Mouse (Mus musculus): ENCODE measurements at regions not wholly inside any gene's neighbourhood (a gene's known extent, or its start where the extent isn't known, plus 50 kb on each side); places are given as distances from the start of the nearest gene placed in this dataset.
A peak's percentile ranks its signal among the peaks of the same experiment; 100 is the strongest.
"Not testable (repeated sequence)": the region's sequence is repeated elsewhere in the genome, so short reads cannot be mapped to it uniquely, and the experiment has no call there.

GRCm38 (mm10) chr5:97299631-97300030, 92.5 kb downstream of the Naa11 start:
- WGBS: 22% methylated on average over 5 of the region's 5 CpGs
- Histone ChIP-seq H3K27ac (replicated peaks; ENCODE audit: low read depth, low read length) (no peak overlapping the region), H3K9ac (replicated peaks; ENCODE audit: low read length) (no peak overlapping the region), H3K36me3 (ENCODE audit: control insufficient read depth, insufficient read depth, low read length) (no peaks in the 10 kb centered on the region), H3K9me3 (ENCODE audit: control insufficient read depth, low read length) (no peaks in the 10 kb centered on the region), H3K4me3 (replicated peaks; ENCODE audit: low read depth, low read length) (no peak overlapping the region), H3K27me3 (ENCODE audit: control insufficient read depth, insufficient read depth, low read length) (no peaks in the 10 kb centered on the region), H3K4me1 (ENCODE audit: control insufficient read depth, insufficient read depth, low read length) (no peaks in the 10 kb centered on the region), H3K4me2 (ENCODE audit: low read length) (no peak overlapping the region)
- DNase-seq (no peak), ATAC-seq (ENCODE audit: low FRiP score, low TSS enrichment) (no peak)

DNA sequence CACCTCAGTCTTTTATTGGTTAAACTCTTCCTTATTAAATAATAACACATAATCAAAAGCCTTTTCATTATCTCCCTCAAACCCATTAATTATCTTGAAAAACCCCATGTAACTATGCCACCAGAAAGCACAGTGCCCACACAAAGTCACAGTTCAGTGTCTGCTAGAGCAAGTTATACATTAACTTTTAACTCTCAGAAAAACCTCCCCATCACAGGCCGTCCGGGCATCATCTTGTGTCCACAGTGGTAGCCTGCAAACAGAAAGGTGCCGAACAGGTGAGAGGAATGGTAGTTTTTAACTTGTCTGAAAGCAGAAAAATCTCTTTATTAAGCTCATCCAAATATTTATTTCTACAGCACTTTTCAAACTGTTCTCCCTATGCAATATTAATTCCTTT, 96.0 kb downstream of the Naa11 start:
- no peaks in the 10 kb centered on the region for H3K27me3 ChIP-seq (ENCODE audit: control insufficient read depth, insufficient read depth, low read length)
- H3K36me3 ChIP-seq (ENCODE audit: control insufficient read depth, insufficient read depth, low read length): no peaks in the 10 kb centered on the region
- WGBS: 94% methylated on average over 3 of the region's 3 CpGs
- DNase-seq (no peak), ATAC-seq (ENCODE audit: low FRiP score, low TSS enrichment) (no peak)
- H3K4me3 ChIP-seq (replicated peaks; ENCODE audit: low read depth, low read length): no peak overlapping the region
- no peaks in the 10 kb centered on the region for H3K4me1 ChIP-seq (ENCODE audit: control insufficient read depth, insufficient read depth, low read length)
- no peak overlapping the region for H3K9ac ChIP-seq (replicated peaks; ENCODE audit: low read length)
- no peak overlapping the region for H3K27ac ChIP-seq (replicated peaks; ENCODE audit: low read depth, low read length)
- H3K9me3 ChIP-seq (ENCODE audit: control insufficient read depth, low read length): no peaks in the 10 kb centered on the region
- H3K4me2 ChIP-seq (ENCODE audit: low read length): no peak overlapping the region

DNA sequence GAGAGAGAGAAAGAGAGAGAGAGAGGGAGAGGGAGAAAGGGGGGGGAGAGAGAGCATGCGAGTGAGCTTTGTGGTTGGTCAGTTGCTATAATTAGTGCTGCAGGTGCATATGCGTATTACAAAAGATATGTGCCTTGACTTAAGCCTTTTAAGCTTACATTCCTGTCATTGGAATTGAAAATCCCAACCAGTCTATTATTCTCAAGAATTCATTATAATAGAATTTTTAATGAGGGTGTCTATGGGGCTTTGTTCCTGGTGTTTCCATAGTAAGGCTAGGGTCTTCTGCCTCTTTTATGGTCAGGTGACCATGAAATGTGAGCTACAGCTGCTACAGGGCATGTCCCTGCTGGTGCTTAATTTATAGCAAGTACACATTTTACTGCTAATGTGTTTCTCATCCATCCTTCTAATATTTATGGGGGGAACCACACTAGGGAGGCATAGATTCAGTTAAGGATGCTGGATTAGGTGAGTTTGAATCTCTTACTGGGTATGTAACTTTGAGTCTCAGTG, 102.0 kb downstream of the Naa11 start:
- H3K27ac ChIP-seq (replicated peaks; ENCODE audit: low read depth, low read length): peak overlapping the region; percentile 41; the same call in 1 of the 2 replicates
- H3K9ac ChIP-seq (replicated peaks; ENCODE audit: low read length): no peak overlapping the region
- no peak overlapping the region for H3K4me2 ChIP-seq (ENCODE audit: low read length)
- peaks cover 6% of the 10 kb centered on the region for H3K4me1 ChIP-seq (ENCODE audit: control insufficient read depth, insufficient read depth, low read length)
- 23% methylated on average over 2 of the region's 2 CpGs for WGBS
- DNase-seq (peak; percentile 17), ATAC-seq (ENCODE audit: low FRiP score, low TSS enrichment) (peak; percentile 55; the same call in 1 of the 2 replicates)
- H3K9me3 ChIP-seq (ENCODE audit: control insufficient read depth, low read length): no peaks in the 10 kb centered on the region
- no peak overlapping the region for H3K4me3 ChIP-seq (replicated peaks; ENCODE audit: low read depth, low read length)
- no peaks in the 10 kb centered on the region for H3K36me3 ChIP-seq (ENCODE audit: control insufficient read depth, insufficient read depth, low read length)
- H3K27me3 ChIP-seq (ENCODE audit: control insufficient read depth, insufficient read depth, low read length): no peaks in the 10 kb centered on the region

DNA sequence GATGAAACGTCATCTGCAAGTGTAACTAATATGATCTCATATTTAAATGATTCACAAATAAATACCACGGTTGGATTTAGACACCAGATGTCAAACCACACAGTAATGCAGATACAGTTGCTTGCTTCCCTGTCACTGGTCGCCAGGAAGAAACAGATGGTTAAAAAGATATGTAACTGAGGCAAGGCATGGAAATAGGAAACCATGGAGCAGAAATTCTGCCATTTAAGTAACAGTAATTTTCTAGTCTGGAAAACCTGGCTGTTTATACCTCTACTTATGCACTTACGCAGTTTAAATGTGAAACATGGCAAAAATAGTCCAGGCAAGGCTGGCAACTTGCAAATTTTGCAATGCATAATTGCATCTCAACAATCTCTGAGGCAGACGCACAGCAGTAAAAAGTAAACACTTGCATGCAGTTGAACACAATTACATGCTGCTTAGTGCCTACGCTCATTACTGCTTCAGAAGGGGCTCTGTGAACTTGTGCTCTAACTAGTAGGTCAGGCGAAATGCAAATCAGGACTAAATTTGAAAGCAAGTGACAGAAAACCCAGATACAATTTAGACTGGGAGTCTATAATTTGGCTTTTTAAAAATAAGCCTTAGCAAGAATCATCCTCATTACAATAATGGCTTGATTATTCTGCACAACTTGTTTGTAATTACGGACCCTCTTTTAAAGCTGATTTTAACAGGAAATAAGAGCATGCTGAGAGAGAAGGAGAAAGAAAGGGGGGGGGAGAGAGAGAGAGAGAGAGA, 102.6 kb downstream of the Naa11 start:
- Histone ChIP-seq H3K4me2 (ENCODE audit: low read length) (no peak overlapping the region), H3K4me1 (ENCODE audit: control insufficient read depth, insufficient read depth, low read length) (peaks cover 6% of the 10 kb centered on the region), H3K36me3 (ENCODE audit: control insufficient read depth, insufficient read depth, low read length) (no peaks in the 10 kb centered on the region), H3K27ac (replicated peaks; ENCODE audit: low read depth, low read length) (peak overlapping the region; percentile 41; the same call in 1 of the 2 replicates), H3K27me3 (ENCODE audit: control insufficient read depth, insufficient read depth, low read length) (no peaks in the 10 kb centered on the region), H3K9ac (replicated peaks; ENCODE audit: low read length) (no peak overlapping the region), H3K4me3 (replicated peaks; ENCODE audit: low read depth, low read length) (no peak overlapping the region), H3K9me3 (ENCODE audit: control insufficient read depth, low read length) (no peaks in the 10 kb centered on the region)
- 53% methylated on average over 8 of the region's 8 CpGs for WGBS
- ATAC-seq (ENCODE audit: low FRiP score, low TSS enrichment): no peak
- DNase-seq: peak; percentile 20

DNA sequence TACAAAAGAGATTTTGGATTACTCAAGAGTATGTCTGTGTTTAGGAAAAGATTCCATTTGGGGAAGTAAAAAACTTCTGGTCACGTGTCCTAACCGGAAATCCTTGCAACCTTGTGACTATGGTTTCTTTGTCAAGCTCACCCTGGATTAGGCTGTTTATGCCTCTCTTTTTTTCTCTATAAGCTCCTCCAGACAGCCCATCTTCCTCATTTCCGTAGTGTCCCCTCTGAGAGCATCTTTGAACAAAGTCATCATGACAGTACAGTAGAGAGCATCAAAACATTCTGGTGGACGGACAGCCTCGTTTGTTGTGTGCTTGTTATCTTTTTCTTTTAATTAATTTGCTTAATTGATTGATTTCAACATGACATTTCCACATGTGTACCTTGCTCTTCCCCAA, 112.7 kb downstream of the Naa11 start:
- no peaks in the 10 kb centered on the region for H3K36me3 ChIP-seq (ENCODE audit: control insufficient read depth, insufficient read depth, low read length)
- H3K4me3 ChIP-seq (replicated peaks; ENCODE audit: low read depth, low read length): no peak overlapping the region
- no peaks in the 10 kb centered on the region for H3K27me3 ChIP-seq (ENCODE audit: control insufficient read depth, insufficient read depth, low read length)
- no peak overlapping the region for H3K9ac ChIP-seq (replicated peaks; ENCODE audit: low read length)
- H3K27ac ChIP-seq (replicated peaks; ENCODE audit: low read depth, low read length): no peak overlapping the region
- H3K4me1 ChIP-seq (ENCODE audit: control insufficient read depth, insufficient read depth, low read length): 0 out of 2 replicates have a peak, but pooled peaks cover 4% of the 10 kb centered on the region
- H3K4me2 ChIP-seq (ENCODE audit: low read length): no peak overlapping the region
- H3K9me3 ChIP-seq (ENCODE audit: control insufficient read depth, low read length): no peaks in the 10 kb centered on the region
- no peak for ATAC-seq (ENCODE audit: low FRiP score, low TSS enrichment)
- WGBS: 76% methylated on average over 5 of the region's 5 CpGs
- DNase-seq: no peak

GRCm38 (mm10) chr5:97277795-97278572, 114.2 kb downstream of the Naa11 start:
- 0 out of 2 replicates have a peak, but pooled peaks cover 4% of the 10 kb centered on the region for H3K4me1 ChIP-seq (ENCODE audit: control insufficient read depth, insufficient read depth, low read length)

GRCm38 (mm10) chr5:97276724-97277123, 115.5 kb downstream of the Naa11 start:
- ATAC-seq (ENCODE audit: low FRiP score, low TSS enrichment) (no peak), DNase-seq (no peak)
- no peaks in the 10 kb centered on the region for H3K27me3 ChIP-seq (ENCODE audit: control insufficient read depth, insufficient read depth, low read length)
- H3K36me3 ChIP-seq (ENCODE audit: control insufficient read depth, insufficient read depth, low read length): no peaks in the 10 kb centered on the region
- H3K9me3 ChIP-seq (ENCODE audit: control insufficient read depth, low read length): no peaks in the 10 kb centered on the region
- no peak overlapping the region for H3K4me2 ChIP-seq (ENCODE audit: low read length)
- no peak overlapping the region for H3K9ac ChIP-seq (replicated peaks; ENCODE audit: low read length)
- H3K27ac ChIP-seq (replicated peaks; ENCODE audit: low read depth, low read length): no peak overlapping the region
- 0 out of 2 replicates have a peak, but pooled peaks cover 4% of the 10 kb centered on the region for H3K4me1 ChIP-seq (ENCODE audit: control insufficient read depth, insufficient read depth, low read length)
- no peak overlapping the region for H3K4me3 ChIP-seq (replicated peaks; ENCODE audit: low read depth, low read length)
- WGBS: 91% methylated on average over 5 of the region's 5 CpGs

More at GRCm38 (mm10) chr5:97277795-97278572, 114.2 kb downstream of the Naa11 start:
- Histone ChIP-seq H3K9ac (replicated peaks; ENCODE audit: low read length) (no peak overlapping the region), H3K27ac (replicated peaks; ENCODE audit: low read depth, low read length) (0 out of 2 replicates have a peak overlapping the region, but pooled peaks have one; percentile 26), H3K9me3 (ENCODE audit: control insufficient read depth, low read length) (no peaks in the 10 kb centered on the region), H3K4me2 (ENCODE audit: low read length) (no peak overlapping the region), H3K27me3 (ENCODE audit: control insufficient read depth, insufficient read depth, low read length) (no peaks in the 10 kb centered on the region), H3K36me3 (ENCODE audit: control insufficient read depth, insufficient read depth, low read length) (no peaks in the 10 kb centered on the region), H3K4me3 (replicated peaks; ENCODE audit: low read depth, low read length) (no peak overlapping the region)
- peak; percentile 55 for DNase-seq
- WGBS: 65% methylated on average over 16 of the region's 16 CpGs
- ATAC-seq (ENCODE audit: low FRiP score, low TSS enrichment): no peak

GRCm38 (mm10) chr5:97264666-97265065, 127.5 kb downstream of the Naa11 start:
- 95% methylated on average over 12 of the region's 12 CpGs for WGBS
- H3K4me2 ChIP-seq (ENCODE audit: low read length); H3K27me3 ChIP-seq (ENCODE audit: control insufficient read depth, insufficient read depth, low read length); H3K36me3 ChIP-seq (ENCODE audit: control insufficient read depth, insufficient read depth, low read length); H3K4me3 ChIP-seq (replicated peaks; ENCODE audit: low read depth, low read length); H3K9me3 ChIP-seq (ENCODE audit: control insufficient read depth, low read length); ATAC-seq (ENCODE audit: low FRiP score, low TSS enrichment); H3K4me1 ChIP-seq (ENCODE audit: control insufficient read depth, insufficient read depth, low read length); H3K9ac ChIP-seq (replicated peaks; ENCODE audit: low read length); DNase-seq; H3K27ac ChIP-seq (replicated peaks; ENCODE audit: low read depth, low read length): not testable (repeated sequence)

Data from midbrain, embryonic 14.5 days (tissue).